Mouse (Mus musculus): Measurements from ENCODE around the gene App. TPM values are rescaled to one million over a fixed set of nuclear protein-coding genes. Genes with fewer than 3 reads are reported as not detected.
A peak's percentile ranks its signal among the peaks of the same experiment; 100 is the strongest.

The App gene
- total RNA-seq, 2 experiments from 2014 or later: 1,293 to 1,298 TPM

GRCm38 (mm10) chr16:84997551-84997950, 176.0 kb downstream of the App start:
- DNase-seq (ENCODE audit: low spot score in 2 of 2): no peak
- intact Hi-C loops (cut with DNase I): no loop called here

DNA sequence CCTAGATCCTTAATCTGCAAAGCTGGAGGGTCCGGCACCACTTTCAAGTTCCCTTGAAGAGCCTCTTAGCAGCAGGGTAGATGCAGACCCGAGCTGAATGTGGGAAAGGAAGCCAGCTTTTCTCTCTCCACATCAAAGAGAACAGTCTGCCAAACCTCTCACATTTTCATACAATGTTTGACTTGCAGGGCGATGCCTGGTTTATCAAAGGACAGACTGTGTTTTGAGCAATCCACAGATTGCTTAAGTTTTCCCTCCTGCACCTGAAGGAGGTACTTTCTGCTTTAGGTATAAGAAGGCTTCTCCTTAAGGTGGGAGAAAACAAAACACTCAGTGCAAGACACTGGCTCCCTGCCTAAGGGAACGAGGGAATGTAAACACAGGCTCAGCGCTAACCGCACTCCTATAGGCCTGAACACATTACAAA, 178.1 kb downstream of the App start:
- no peak for DNase-seq (ENCODE audit: low spot score in 2 of 2)
- intact Hi-C loops (cut with DNase I): no loop called here

DNA sequence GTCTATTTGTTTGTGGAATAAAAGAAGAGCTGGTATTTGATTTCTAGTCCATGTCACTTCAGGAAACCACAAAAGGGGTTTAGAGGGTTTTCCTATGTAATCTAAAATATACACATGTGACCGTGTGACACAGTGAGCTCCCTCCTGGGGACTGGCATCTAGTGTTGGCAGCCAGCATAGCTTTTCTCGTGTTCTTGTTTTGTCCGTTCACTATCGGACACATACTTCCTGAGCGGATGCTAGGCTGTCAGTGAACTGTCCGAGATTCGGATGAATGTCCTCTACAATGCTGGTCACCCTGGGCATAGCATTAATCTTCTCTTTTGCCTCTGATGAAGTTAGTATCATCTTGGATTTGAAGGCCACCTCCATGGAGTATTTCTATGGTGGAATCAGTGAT, 180.7 kb downstream of the App start:
- no peak for DNase-seq (ENCODE audit: low spot score in 2 of 2)
- intact Hi-C loops (cut with DNase I): no loop called here

- no peak for DNase-seq (ENCODE audit: low spot score in 2 of 2)
- intact Hi-C loops (cut with DNase I): no loop called here
Measured at GRCm38 (mm10) chr16:84991011-84991410, 182.6 kb downstream of the App start.

DNA sequence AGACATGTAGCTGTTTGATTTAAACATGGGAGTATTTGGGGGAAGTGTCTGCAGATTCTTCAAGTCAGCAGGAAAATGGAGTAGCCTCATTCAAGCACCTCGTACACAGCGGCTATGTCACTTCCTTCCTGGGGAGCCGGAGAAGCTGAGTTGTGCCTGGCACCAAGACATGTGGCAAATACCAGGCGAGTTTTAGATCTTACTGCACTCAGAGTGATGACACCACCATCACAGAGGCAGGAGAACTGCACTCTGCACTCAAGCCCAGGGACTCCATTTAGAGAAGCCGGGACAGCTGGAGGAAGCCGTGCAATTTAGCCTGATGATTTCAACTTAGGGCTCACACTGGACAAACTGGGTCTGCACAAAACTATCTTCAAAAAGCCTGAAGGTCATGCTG, 183.6 kb downstream of the App start:
- intact Hi-C loops (cut with DNase I): no loop called here
- peak in 1 of 2 experiments; percentile 38 for DNase-seq (ENCODE audit: low spot score in 2 of 2)

DNA sequence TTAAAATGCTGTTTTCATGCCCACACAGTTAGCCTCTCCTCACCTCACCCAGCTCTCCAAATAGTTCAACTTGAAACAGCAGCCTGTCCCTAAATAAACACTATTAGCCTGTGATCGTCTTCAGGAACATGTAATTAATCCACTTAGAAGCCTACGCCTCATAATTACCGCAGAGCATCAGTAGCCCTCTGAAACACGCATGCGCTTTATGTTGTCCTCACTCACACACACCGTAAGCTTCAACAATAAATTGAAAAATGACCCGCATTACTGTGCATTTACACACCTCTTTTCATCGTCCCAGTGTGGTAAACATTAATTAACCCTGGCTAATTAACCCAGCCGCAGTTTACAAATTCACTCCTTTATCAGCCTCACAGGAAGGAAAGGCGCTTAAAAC, 184.1 kb downstream of the App start:
- intact Hi-C loops (cut with DNase I): no loop called here
- no peak for DNase-seq (ENCODE audit: low spot score in 2 of 2)

DNA sequence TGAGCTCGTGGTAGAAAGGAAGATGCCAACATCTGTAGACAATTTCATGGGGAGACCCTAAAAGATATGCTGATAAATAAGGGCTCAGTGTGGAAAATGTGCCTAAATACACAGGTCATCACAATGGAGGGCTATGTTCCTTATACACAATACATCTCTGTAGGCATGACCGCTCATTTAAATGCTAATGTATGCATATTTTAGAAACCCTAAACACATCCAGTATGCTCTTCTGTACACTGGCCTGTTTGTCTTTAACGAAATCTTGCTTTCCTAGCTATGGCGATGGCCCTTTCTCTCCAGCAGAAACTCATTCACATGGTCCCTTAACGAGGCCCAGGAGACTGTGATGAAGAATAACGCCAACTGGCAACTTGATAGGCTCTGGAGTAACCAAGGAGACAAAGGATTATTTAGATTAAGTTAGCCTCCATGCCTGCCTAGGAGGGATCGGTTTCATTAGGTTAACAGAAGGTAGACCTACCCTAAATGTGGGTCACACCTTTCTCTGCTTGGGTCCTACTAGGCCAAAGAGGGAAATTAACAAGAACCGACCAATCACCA, 185.8 kb downstream of the App start:
- no peak for DNase-seq (ENCODE audit: low spot score in 2 of 2)
- intact Hi-C loops (cut with DNase I): no loop called here

DNA sequence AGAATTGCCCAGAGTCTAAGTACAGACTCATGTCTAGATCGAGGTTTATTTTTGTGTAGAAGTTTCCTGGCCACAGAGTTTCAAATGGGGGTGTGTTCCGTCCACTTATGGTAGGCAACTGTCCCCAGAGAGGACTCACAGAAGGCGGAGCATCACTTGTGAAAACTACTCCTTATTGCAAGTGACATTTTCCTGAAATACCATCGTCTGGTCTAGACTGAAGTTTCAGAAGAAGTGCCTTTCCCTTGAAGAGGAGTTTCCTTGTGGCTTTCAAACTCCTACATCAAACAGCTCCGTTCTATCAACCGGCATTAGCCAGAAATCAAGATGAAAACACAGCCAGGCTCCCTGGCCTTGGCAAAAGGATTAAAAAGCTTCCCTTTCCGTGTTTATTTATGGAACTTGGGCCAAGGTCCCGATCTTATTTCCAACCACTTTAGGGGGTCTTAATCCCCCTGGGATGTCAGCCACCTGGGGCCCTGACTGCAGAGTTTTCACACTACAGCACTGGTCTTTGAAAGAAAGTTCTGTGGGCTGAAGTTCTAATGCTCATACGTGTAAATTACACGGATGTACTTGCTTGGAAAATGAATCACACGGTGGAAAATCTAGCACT, 187.4 kb downstream of the App start:
- no peak for DNase-seq (ENCODE audit: low spot score in 2 of 2)
- intact Hi-C loops (cut with DNase I): no loop called here

DNA sequence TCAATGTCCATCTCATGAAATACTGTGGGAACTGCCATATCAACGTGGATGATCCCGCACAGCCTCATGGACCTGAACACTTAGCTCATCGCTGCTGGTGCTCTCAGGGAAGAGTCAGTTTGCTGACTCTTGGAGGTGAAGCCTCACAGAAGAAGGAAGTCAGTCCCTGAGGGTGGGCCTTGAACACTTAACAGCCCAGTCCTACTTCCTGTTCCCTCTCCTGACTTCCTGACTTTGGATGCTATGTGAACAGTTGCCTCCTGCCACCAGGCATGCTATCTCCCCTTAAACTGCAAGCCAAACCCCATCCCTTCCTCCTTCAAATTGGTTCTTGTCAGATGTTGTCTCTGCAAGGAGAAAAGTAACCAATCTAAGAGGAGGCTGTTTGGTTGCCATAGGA, 188.2 kb downstream of the App start:
- intact Hi-C loops (cut with DNase I): no loop called here

DNA sequence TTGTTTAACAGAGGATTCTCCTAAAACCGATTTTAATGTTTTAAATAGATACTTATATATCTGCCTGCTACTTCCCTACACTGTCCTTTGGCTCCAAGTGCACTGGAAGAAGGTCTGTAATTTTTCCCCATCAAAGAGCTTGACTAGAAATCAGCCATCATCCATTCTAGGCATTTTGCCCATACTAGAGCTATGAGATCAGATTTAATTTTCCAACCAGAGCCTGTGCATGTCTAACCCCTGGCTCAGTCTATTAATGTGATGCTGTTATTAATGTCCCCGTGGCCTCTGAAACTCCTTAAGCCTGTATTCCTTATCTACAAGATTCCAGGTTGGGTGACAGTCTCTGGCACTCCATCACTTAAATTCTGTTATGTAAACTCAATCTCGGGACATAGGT, 190.1 kb downstream of the App start:
- no peak for DNase-seq (ENCODE audit: low spot score in 2 of 2)
- intact Hi-C loops (cut with DNase I): no loop called here

More for the DNA sequence above, 188.2 kb downstream of the App start:
- no peak for DNase-seq (ENCODE audit: low spot score in 2 of 2)

DNA sequence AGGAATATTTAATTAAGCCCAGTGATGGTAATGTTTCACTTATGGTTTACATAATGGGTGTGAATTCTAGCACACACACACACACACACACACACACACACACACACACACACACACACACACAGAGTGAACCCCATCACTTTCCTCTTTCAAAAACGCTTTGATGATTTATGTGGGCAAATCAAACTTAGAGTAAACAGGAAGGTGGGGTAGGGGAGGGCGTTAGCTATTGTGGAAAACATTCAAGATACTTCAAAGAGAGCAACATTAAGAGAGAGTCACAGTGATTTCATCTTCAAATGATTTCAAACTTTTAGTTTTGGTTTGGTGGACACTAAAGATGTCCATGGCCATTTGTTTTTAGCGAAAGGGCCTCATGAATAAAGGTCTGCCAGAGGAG, 191.0 kb downstream of the App start:
- intact Hi-C loops (cut with DNase I): no loop called here

DNA sequence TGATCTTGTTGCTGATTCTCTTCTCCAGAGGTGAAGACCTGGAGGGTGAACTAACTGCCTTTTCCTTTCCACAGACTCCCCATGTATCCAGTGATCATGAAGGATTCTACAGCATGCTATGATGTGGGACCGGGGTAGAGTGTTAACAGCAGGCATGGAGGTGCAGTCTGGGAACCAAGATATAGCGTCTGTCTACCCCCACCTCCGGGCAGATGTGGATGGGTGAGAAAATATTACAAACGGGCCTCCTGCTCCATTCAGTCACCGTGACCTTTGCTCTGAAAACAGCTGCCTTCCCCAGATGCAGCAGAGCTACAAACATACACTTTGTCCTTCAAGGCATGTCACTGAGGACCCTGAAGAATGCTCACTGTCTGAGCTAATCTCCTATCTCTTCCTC, 195.0 kb downstream of the App start:
- no peak for DNase-seq (ENCODE audit: low spot score in 2 of 2)
- intact Hi-C loops (cut with DNase I): no loop called here

More for the DNA sequence above, 191.0 kb downstream of the App start:
- no peak for DNase-seq (ENCODE audit: low spot score in 2 of 2)

DNA sequence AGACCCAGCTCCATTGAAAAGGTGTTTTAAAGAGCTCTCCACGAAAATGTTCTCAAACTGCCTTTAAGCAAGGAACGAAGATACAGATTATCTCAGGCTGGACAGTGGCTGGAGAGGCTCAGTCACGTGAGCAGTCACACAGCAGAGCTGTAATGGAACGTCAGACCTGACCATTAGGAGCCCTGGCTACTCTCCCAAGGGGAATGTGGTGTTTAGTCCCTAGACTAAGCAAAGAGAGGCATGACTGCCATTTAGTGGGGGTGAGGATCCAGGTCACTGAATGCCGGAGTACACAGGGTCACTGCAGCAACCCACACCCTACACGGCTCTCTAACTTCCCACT, 199.4 kb downstream of the App start:
- intact Hi-C loops (cut with DNase I): no loop called here
- no peak for DNase-seq (ENCODE audit: low spot score in 2 of 2)

GRCm38 (mm10) chr16:84973446-84974175, 200.0 kb downstream of the App start:
- no peak for DNase-seq (ENCODE audit: low spot score in 2 of 2)
- intact Hi-C loops (cut with DNase I): no loop called here

DNA sequence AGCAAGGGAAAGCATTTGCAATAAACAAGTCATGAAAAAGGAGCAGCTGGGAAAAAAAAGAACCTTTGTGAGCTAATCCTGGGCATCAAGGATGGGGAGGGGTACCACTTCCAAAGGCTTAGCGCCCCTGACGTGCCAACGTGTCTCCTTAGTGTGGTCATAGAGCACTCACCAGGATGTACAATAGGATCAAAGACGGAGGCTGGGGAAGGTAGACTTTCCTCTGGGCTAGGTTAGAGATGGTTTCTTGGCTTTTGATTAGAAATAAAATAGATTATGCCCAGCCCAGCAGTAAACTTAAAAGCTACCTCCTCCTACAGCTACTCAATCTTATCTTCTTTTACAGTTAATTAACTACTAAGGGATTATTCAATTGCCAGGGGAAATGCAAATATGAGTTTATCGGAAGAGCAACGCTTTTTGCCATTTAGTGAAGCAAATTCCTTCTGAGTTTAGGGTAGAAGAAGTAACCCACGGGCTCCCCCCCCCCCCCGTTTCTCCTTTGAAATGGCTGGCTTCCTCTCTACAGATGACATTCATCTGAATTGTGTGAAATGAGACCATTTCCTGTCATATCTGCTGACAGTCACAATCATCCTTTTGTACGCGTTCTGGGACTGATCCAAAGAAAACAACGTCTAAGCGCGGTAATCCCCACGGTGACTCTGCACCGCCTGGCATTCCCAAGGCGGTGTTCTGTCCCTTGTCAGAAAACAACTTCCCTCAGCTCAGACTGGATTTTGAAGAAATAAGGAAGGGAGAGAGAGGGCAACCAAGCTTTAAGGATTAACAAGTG, 201.8 kb downstream of the App start:
- intact Hi-C loops (cut with DNase I): no loop called here

GRCm38 (mm10) chr16:84969026-84969425, 204.5 kb downstream of the App start:
- DNase-seq (ENCODE audit: low spot score in 2 of 2): no peak
- intact Hi-C loops (cut with DNase I): loop anchor here (5.0 kb wide), 1 partner anchor 33 kb away; no protein-coding TSS in a partner anchor

More for the DNA sequence above, 201.8 kb downstream of the App start:
- DNase-seq (ENCODE audit: low spot score in 2 of 2): no peak

DNA sequence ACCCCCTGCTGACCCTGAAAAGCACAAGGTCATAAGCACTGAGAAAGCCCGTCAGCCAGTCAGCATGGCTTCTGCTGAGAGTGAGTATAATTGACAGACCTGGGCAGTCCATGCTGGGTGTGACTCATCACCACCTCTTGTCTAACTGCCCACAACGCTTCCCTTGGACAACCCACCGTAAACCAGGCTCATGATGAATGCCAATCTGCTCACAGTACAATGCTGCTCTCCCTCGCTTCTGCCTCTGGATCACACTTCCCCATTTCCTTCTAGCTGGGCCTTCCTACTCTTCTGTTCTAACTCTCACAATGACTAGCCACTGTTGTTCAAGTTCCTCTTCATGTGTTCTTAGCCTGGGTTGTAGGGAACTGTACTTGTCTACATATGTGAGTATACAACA, 206.6 kb downstream of the App start:
- intact Hi-C loops (cut with DNase I): loop anchor here (5.0 kb wide), 1 partner anchor 35 kb away; no protein-coding TSS in a partner anchor
- no peak for DNase-seq (ENCODE audit: low spot score in 2 of 2)

GRCm38 (mm10) chr16:84966096-84966495, 207.5 kb downstream of the App start:
- intact Hi-C loops (cut with DNase I): loop anchor here (5.0 kb wide), 1 partner anchor 36 kb away; no protein-coding TSS in a partner anchor
- no peak for DNase-seq (ENCODE audit: low spot score in 2 of 2)

GRCm38 (mm10) chr16:84963960-84964359, 209.6 kb downstream of the App start:
- intact Hi-C loops (cut with DNase I): no loop called here
- no peak for DNase-seq (ENCODE audit: low spot score in 2 of 2)

DNA sequence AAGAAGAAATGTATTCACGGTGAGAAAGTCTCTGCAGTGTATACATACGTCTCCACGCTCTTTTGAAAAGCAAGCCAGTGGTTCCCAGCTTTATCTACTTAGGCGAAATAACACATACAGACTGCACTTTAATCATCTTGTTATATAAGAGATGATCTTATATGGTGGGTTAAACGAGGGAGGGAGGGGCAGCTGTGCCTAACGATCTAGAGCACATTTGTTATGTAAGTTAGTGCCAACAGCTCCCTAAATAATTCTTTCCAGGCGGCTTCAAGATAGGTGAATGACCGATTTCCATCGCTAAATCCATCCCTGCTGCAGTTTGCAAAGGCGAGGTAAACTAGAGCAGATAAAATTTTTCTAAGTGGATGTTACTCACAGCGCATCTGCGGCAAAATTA, 210.0 kb downstream of the App start:
- peak in 1 of 2 experiments; percentile 34 for DNase-seq (ENCODE audit: low spot score in 2 of 2)
- intact Hi-C loops (cut with DNase I): no loop called here
